Mouse (Mus musculus) thymus, adult 2 months (tissue): Measurements from ENCODE around the gene Abraxas1. TPM values are rescaled to one million over a fixed set of nuclear protein-coding genes. Genes with fewer than 3 reads are reported as not detected.
A peak's percentile ranks its signal among the peaks of the same experiment; 100 is the strongest.

Source experiments
- DNase-seq: peaks from one replicate; pipeline ENCODE4 v3.0.0; 2021
- H3K27ac ChIP-seq: fragments of 200-500 bp; 2 replicates; pipeline ENCODE4 v1.5.1; 2012; ENCODE audit warnings: low read length, control low read depth; ENCODE audit not compliant: control insufficient read depth, insufficient read depth
- H3K27me3 ChIP-seq: fragments of 200-500 bp; 2 replicates; pipeline ENCODE4 v1.6.1; 2012; ENCODE audit warnings: mild to moderate bottlenecking, low read length, moderate library complexity, mixed read lengths; ENCODE audit not compliant: control insufficient read depth, insufficient read depth
- H3K36me3 ChIP-seq: fragments of 200-500 bp; 2 replicates; pipeline ENCODE4 v1.6.1; 2012; ENCODE audit warnings: mild to moderate bottlenecking, low read length, moderate library complexity; ENCODE audit not compliant: control insufficient read depth, insufficient read depth
- H3K4me1 ChIP-seq: fragments of 200-500 bp; replicated peaks from 2 replicates; pipeline ENCODE4 v1.6.1; 2012; ENCODE audit warnings: low read length; ENCODE audit not compliant: control insufficient read depth, insufficient read depth
- H3K4me3 ChIP-seq: fragments of 200-500 bp; 2 replicates; pipeline ENCODE4 v1.5.1; 2012; ENCODE audit warnings: mild to moderate bottlenecking, low read length, control low read depth, moderate library complexity; ENCODE audit not compliant: control insufficient read depth, insufficient read depth
- CTCF ChIP-seq: fragments of 200-500 bp; IDR thresholded peaks from 2 replicates; pipeline ENCODE4 v1.5.1; 2012; ENCODE audit warnings: mild to moderate bottlenecking, control low read depth, low read length, moderate library complexity, borderline replicate concordance; ENCODE audit not compliant: control insufficient read depth, poor library complexity, insufficient read depth; ENCODE audit errors: extremely low read depth
- POLR2A ChIP-seq: fragments of 200-500 bp; IDR thresholded peaks from 2 replicates; pipeline ENCODE4 v1.6.1; 2012; ENCODE audit warnings: mild to moderate bottlenecking, low read length, control low read depth, moderate library complexity; ENCODE audit not compliant: control insufficient read depth, poor library complexity, insufficient read depth; ENCODE audit errors: extremely low read depth
- WGBS: fragments of 180-500 bp; shearing (Covaris S2); methylation state at CpG from one replicate; pipeline ENCODE4 v1.1.7; 2018; 5-methylcytosine and 5-hydroxymethylcytosine counted together
- polyA plus RNA-seq: library from polyadenylated mRNA; depleted of rRNA; stranded (reverse); fragments of >200 nt; gene quantifications from 2 replicates; pipeline ENCODE4 v1.2.3, GENCODE M21; 2012

The Abraxas1 gene
- polyA plus RNA-seq, 1 experiment, result 7.9 TPM

DNA sequence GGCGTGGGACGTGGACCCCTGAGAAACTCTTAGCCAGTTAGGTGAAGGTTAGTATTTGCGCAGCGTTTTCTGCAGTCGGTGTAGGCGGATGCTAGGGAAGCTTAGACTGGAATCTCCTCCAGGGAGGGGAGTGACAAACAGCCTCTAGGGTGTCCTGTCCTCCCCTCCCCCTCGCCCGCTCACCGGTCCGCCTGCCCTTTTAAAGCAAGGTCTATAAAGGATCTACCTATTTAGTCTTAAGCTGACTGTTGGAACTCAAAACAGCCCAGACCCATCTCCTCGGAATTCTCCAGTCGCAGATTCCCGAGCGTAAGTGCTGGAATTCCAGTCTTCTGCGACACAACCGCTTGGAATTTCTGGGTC is 24.7 kb upstream of the Abraxas1 start, which contains the start of gene Gpat3:
Gene Gpat3 (plus strand): TSS at position 229 of the 363 bp plus-strand sequence.
- no peak within 1 kb of the TSS for H3K27ac ChIP-seq
- H3K36me3 ChIP-seq, result no peaks in the 10 kb centered on the region
- DNase-seq, result no peak
- H3K4me3 ChIP-seq, result peak within 1 kb of the TSS; percentile 66
- WGBS, result 2% methylated on average over 16 of the region's 16 CpGs
- H3K4me1 ChIP-seq, result peaks cover 13% of the 10 kb centered on the region
- no peak for TF ChIP-seq CTCF
- TF ChIP-seq POLR2A, result no peak
- H3K27me3 ChIP-seq, result peaks cover 10% of the 10 kb centered on the region; the same call in 1 of the 2 replicates

GRCm38 (mm10) chr5:100844485-100844884 is 23.7 kb upstream of the Abraxas1 start:
- TF ChIP-seq POLR2A (no peak), CTCF (no peak)
- DNase-seq, result no peak
- Histone ChIP-seq H3K27me3 (peaks cover 10% of the 10 kb centered on the region; the same call in 1 of the 2 replicates), H3K4me1 (peaks cover 13% of the 10 kb centered on the region), H3K4me3 (no peak overlapping the region), H3K36me3 (no peaks in the 10 kb centered on the region), H3K27ac (no peak overlapping the region)
- WGBS, result 62% methylated on average over 3 of the region's 3 CpGs

GRCm38 (mm10) chr5:100837907-100838306 is 17.1 kb upstream of the Abraxas1 start:
- Histone ChIP-seq H3K4me3 (no peak overlapping the region), H3K27ac (no peak overlapping the region), H3K36me3 (no peaks in the 10 kb centered on the region), H3K4me1 (no peaks in the 10 kb centered on the region; the same call in 1 of the 2 replicates), H3K27me3 (no peaks in the 10 kb centered on the region)
- WGBS, result 91% methylated on average over 7 of the region's 7 CpGs
- no peak for DNase-seq
- TF ChIP-seq POLR2A, result no peak
- no peak for TF ChIP-seq CTCF

DNA sequence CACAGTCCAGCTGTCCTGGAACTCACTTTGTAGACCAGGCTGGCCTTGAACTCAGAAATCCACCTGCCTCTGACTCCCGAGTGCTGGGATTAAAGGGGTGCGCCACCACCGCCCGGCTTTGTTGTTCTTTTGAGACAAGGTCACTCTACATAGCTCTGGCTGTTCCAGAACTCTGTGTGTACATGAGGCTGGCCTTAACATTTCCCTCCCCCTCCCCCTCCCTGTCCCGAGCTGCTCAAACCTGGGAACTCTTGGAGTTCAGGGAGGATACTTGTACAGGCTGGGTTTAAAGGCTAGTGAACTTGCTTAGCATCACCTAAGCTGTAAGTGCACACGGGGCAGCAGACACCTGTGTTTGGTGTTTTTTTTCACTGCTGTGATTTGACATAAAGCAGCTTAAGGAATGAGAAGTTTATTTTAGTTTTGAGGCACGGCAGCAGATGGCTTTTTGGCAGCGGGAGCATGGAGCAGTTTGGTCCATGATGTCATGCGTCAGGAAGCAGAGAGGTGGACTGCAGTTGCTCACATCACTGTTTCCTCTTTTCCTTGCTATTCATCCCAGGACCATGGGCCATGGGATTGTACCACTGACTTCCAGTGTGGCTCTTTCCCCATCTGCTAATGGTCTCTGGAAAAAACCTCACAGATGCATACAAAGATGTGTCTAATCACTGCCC is 15.2 kb upstream of the Abraxas1 start:
- Histone ChIP-seq H3K27ac (no peak overlapping the region), H3K4me3 (no peak overlapping the region), H3K4me1 (no peaks in the 10 kb centered on the region; the same call in 1 of the 2 replicates), H3K36me3 (no peaks in the 10 kb centered on the region), H3K27me3 (no peaks in the 10 kb centered on the region)
- no peak for TF ChIP-seq CTCF
- TF ChIP-seq POLR2A, result no peak
- no peak for DNase-seq
- 74% methylated on average over 9 of the region's 9 CpGs for WGBS

DNA sequence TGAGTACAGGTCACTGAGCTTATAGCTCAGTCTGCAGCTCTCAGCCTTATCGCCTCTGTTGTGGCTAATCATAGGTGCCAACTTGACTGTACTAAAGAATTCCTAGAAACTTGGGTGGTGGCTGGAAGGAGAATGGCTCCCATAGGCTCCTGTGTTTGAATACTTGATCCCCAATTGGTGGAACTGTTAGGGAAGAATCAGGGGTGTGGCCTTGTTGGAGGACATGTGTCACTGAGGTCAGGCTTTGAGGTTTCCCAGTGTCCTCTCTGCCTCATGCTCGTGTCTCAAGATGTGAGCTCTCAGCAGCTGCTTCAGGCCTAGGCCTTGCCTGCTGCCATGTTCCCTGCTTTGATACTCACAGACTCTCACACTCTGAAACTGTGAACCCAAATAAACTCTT is 13.1 kb upstream of the Abraxas1 start:
- no peak for TF ChIP-seq CTCF
- TF ChIP-seq POLR2A, result no peak
- H3K4me1 ChIP-seq, result no peaks in the 10 kb centered on the region; the same call in 1 of the 2 replicates
- no peak for DNase-seq
- no peak overlapping the region for H3K27ac ChIP-seq
- H3K36me3 ChIP-seq, result no peaks in the 10 kb centered on the region
- WGBS, result 97% methylated on average over 2 of the region's 2 CpGs
- H3K27me3 ChIP-seq, result no peaks in the 10 kb centered on the region
- no peak overlapping the region for H3K4me3 ChIP-seq

DNA sequence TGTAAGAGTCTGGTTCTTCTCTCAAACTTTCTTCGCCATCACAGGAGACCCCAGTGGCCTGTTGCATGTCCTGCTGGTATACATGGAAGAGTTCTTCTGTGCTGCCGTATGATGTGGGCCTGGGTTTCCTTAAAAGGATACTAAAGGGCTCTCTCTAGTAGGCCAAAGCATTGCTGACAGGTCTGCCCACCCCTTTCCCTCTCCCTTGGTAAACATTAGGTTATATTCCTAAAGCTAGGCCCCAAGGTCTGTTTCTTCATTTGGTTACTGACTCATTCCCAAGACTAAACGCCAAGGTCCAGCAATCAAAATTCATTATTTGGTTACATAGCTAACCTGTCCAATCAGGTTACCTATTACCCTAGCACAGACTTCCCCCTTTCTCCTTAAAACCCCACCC is 11.9 kb upstream of the Abraxas1 start:
- WGBS, result 97% methylated on average over 3 of the region's 3 CpGs
- Histone ChIP-seq H3K36me3 (no peaks in the 10 kb centered on the region), H3K4me1 (no peaks in the 10 kb centered on the region; the same call in 1 of the 2 replicates), H3K4me3 (no peak overlapping the region), H3K27ac (no peak overlapping the region), H3K27me3 (no peaks in the 10 kb centered on the region)
- no peak for TF ChIP-seq POLR2A
- no peak for TF ChIP-seq CTCF
- no peak for DNase-seq

- DNase-seq, result no peak
- TF ChIP-seq CTCF, result no peak
- no peak for TF ChIP-seq POLR2A
- no peaks in the 10 kb centered on the region for H3K27me3 ChIP-seq
- WGBS, result 74% methylated on average over 3 of the region's 3 CpGs
- no peaks in the 10 kb centered on the region for H3K36me3 ChIP-seq
- peaks cover 15% of the 10 kb centered on the region for H3K4me1 ChIP-seq
- H3K27ac ChIP-seq, result no peak overlapping the region
- H3K4me3 ChIP-seq, result no peak overlapping the region
Measured at GRCm38 (mm10) chr5:100828701-100829100, 7.9 kb upstream of the Abraxas1 start.
